Mouse (Mus musculus) liver, embryonic 14.5 days (tissue): ENCODE results near the gene Kirrel2. TPM values are rescaled to one million over a fixed set of nuclear protein-coding genes. Genes with fewer than 3 reads are reported as not detected.

Experiments
- ATAC-seq: fragments of 200-750 bp; cut with Nextera tagmentation; 2 replicates; pipeline ENCODE4 v1.8.0; 2017; ENCODE audit warnings: moderate number of reproducible peaks, mild to moderate bottlenecking, moderate library complexity; ENCODE audit not compliant: insufficient read depth
- DNase-seq, 3 experiments: peaks; one replicate each; pipeline ENCODE4 v3.0.0-alpha.2; 2012 to 2013; ENCODE audit warnings: low read depth in 3 of 3, low spot score in 3 of 3
- H3K27ac ChIP-seq: fragments of 300-500 bp; sonication (generic); 2 replicates; pipeline ENCODE4 v1.5.1; 2014; ENCODE audit warnings: moderate library complexity, mild to moderate bottlenecking, control low read depth, inconsistent platforms
- H3K27me3 ChIP-seq: fragments of 300-500 bp; sonication (generic); 2 replicates; pipeline ENCODE4 v1.6.1; 2014; ENCODE audit warnings: mild to moderate bottlenecking, low read length, moderate library complexity; ENCODE audit not compliant: control insufficient read depth, insufficient read depth
- H3K36me3 ChIP-seq: fragments of 300-500 bp; sonication (generic); replicated peaks from 2 replicates; pipeline ENCODE4 v1.6.1; 2014; ENCODE audit warnings: low read depth; ENCODE audit not compliant: control insufficient read depth, insufficient read depth
- H3K4me1 ChIP-seq, 2 experiments: fragments of 200-500 bp in 1 of 2; fragments of 300-500 bp in 1 of 2; sonication (generic) in 1 of 2; replicated peaks; 2 replicates each; pipeline ENCODE4 v1.6.1; 2012 to 2014; ENCODE audit warnings: antibody characterized with exemption in 1 of 2, inconsistent platforms in 1 of 2, low read length in 1 of 2; ENCODE audit not compliant: control insufficient read depth in 2 of 2, insufficient read depth in 2 of 2
- H3K4me2 ChIP-seq: fragments of 300-500 bp; sonication (generic); 2 replicates; pipeline ENCODE4 v1.6.1; 2014; ENCODE audit warnings: low read depth, mild to moderate bottlenecking, control low read depth, moderate library complexity
- H3K4me3 ChIP-seq, 2 experiments: fragments of 200-500 bp in 1 of 2; fragments of 300-500 bp in 1 of 2; sonication (generic) in 1 of 2; 2 replicates each; pipeline ENCODE4 v1.5.1; 2012 to 2014; ENCODE audit warnings: low read depth in 2 of 2, low read length in 2 of 2, mild to moderate bottlenecking in 2 of 2, control low read depth in 1 of 2, inconsistent platforms in 1 of 2, moderate library complexity in 1 of 2; ENCODE audit not compliant: insufficient read depth in 1 of 2
- H3K9ac ChIP-seq: fragments of 300-500 bp; sonication (generic); replicated peaks from 2 replicates; pipeline ENCODE4 v1.6.1; 2014; ENCODE audit warnings: mild to moderate bottlenecking, control low read depth, moderate library complexity
- H3K9me3 ChIP-seq: fragments of 300-500 bp; sonication (generic); 2 replicates; pipeline ENCODE4 v1.6.1; 2016; ENCODE audit warnings: low read length, mixed read lengths; ENCODE audit not compliant: control insufficient read depth
- CTCF ChIP-seq: IDR thresholded peaks from 2 replicates; pipeline ENCODE4 v1.5.1; 2016; ENCODE audit warnings: antibody characterized with exemption, low read depth, control low read depth
- EP300 ChIP-seq: IDR thresholded peaks from 2 replicates; pipeline ENCODE4 v1.6.1; 2016; ENCODE audit warnings: antibody characterized with exemption, low read depth
- WGBS: fragments of 180-500 bp; shearing (Covaris S2); extraction: QIAGEN DNeasy Blood & Tissue Kit; methylation state at CpG from one replicate; pipeline ENCODE4 v1.1.7; 2014; ENCODE audit not compliant: insufficient replicate concordance; 5-methylcytosine and 5-hydroxymethylcytosine counted together
- polyA plus RNA-seq, 2 experiments: library from polyadenylated mRNA; depleted of rRNA in 1 of 2; stranded (reverse) in 1 of 2; unstranded in 1 of 2; fragments of >200 nt; fragmentation: Nextera tagmentation in 1 of 2; extraction: Ambion mirVana in 1 of 2; gene quantifications; 2 replicates each; pipeline versions ENCODE4 v1.2.1 to v1.2.3; 2012 to 2014

Gene Kirrel2
- polyA plus RNA-seq, 2 experiments = 0.10 to 0.18 TPM

GRCm38 (mm10) chr7:30419561-30420499 lies 37.7 kb downstream of the Kirrel2 start, which contains the start of gene Hcst:
Gene Hcst (minus strand): TSS chr7:30419854.
- Histone ChIP-seq H3K27me3 (peaks cover 4% of the 10 kb centered on the region; the same call in 1 of the 2 replicates), H3K36me3 (no peaks in the 10 kb centered on the region), H3K4me3 (peak within 1 kb of the TSS in 1 of 2 experiments; percentile 35; a peak in 2 of 4 replicates), H3K4me2 (peak within 1 kb of the TSS; percentile 22), H3K9me3 (no peaks in the 10 kb centered on the region), H3K4me1 (peaks cover 0 to 17% of the 10 kb centered on the region in 2 experiments; a peak in 3 of 4 replicates), H3K9ac (no peak within 1 kb of the TSS), H3K27ac (peak within 1 kb of the TSS; percentile 3; the same call in 1 of the 2 replicates)
- no peak for DNase-seq
- 8% methylated on average over 10 of the region's 10 CpGs for WGBS
- peak; percentile 36; the same call in 1 of the 2 replicates for ATAC-seq
- peak; percentile 31; the same call in 1 of the 2 replicates for TF ChIP-seq CTCF
- TF ChIP-seq EP300 = no peak

- no peak for DNase-seq
- Histone ChIP-seq H3K9ac (no peak overlapping the region), H3K4me1 (peaks cover 0 to 17% of the 10 kb centered on the region in 2 experiments; a peak in 3 of 4 replicates), H3K36me3 (no peaks in the 10 kb centered on the region), H3K4me3 (no peak overlapping the region), H3K27ac (no peak overlapping the region), H3K9me3 (no peaks in the 10 kb centered on the region), H3K27me3 (0 out of 2 replicates have a peak, but pooled peaks cover 1% of the 10 kb centered on the region), H3K4me2 (0 out of 2 replicates have a peak overlapping the region, but pooled peaks have one; percentile 11)
- ATAC-seq = no peak
- TF ChIP-seq CTCF (no peak), EP300 (no peak)
- 35% methylated on average over 9 of the region's 9 CpGs for whole genome bisulfite sequencing
Measured at GRCm38 (mm10) chr7:30417856-30418255, 39.6 kb downstream of the Kirrel2 start.

- Histone ChIP-seq H3K4me2 (no peak within 1 kb of the TSS), H3K27me3 (no peaks in the 10 kb centered on the region), H3K27ac (no peak within 1 kb of the TSS), H3K36me3 (no peaks in the 10 kb centered on the region), H3K4me1 (peaks cover 0 to 5% of the 10 kb centered on the region in 2 experiments; a peak in 1 of 4 replicates), H3K4me3 (peak within 1 kb of the TSS in 1 of 2 experiments; percentile 25; a peak in 3 of 4 replicates), H3K9ac (no peak within 1 kb of the TSS), H3K9me3 (no peaks in the 10 kb centered on the region)
- TF ChIP-seq CTCF (no peak), EP300 (no peak)
- WGBS = 24% methylated on average over 5 of the region's 5 CpGs
- ATAC-seq (no peak), DNase-seq (no peak)
Measured at GRCm38 (mm10) chr7:30413596-30413995, 43.9 kb downstream of the Kirrel2 start, which contains the start of gene Tyrobp. Gene Tyrobp (plus strand): TSS chr7:30413760.

- Histone ChIP-seq H3K4me3 (no peak overlapping the region), H3K9me3 (no peaks in the 10 kb centered on the region), H3K36me3 (no peaks in the 10 kb centered on the region), H3K27ac (no peak overlapping the region), H3K27me3 (no peaks in the 10 kb centered on the region), H3K9ac (no peak overlapping the region), H3K4me1 (peaks cover 0 to 5% of the 10 kb centered on the region in 2 experiments; a peak in 1 of 4 replicates), H3K4me2 (no peak overlapping the region)
- TF ChIP-seq CTCF = no peak
- no peak for TF ChIP-seq EP300
- DNase-seq (no peak), ATAC-seq (peak; percentile 18; the same call in 1 of the 2 replicates)
- WGBS = 6% methylated on average over 4 of the region's 4 CpGs
Measured at GRCm38 (mm10) chr7:30412735-30413147, 44.7 kb downstream of the Kirrel2 start.

- peaks cover 0 to 5% of the 10 kb centered on the region in 2 experiments; a peak in 1 of 4 replicates for H3K4me1 ChIP-seq
- no peaks in the 10 kb centered on the region for H3K9me3 ChIP-seq
- H3K4me3 ChIP-seq = no peak overlapping the region
- no peak for DNase-seq
- H3K4me2 ChIP-seq = no peak overlapping the region
- no peaks in the 10 kb centered on the region for H3K27me3 ChIP-seq
- TF ChIP-seq EP300 (no peak), CTCF (no peak)
- ATAC-seq = no peak
- WGBS = 31% methylated on average over 3 of the region's 3 CpGs
- H3K27ac ChIP-seq = no peak overlapping the region
- no peaks in the 10 kb centered on the region for H3K36me3 ChIP-seq
- no peak overlapping the region for H3K9ac ChIP-seq
Measured at GRCm38 (mm10) chr7:30411023-30411422, 46.5 kb downstream of the Kirrel2 start.
